Mouse (Mus musculus) midbrain, postnatal 0 days (tissue): ENCODE measurements around the gene Pdhb. TPM values are rescaled to one million over a fixed set of nuclear protein-coding genes. Genes with fewer than 3 reads are reported as not detected.
A peak's percentile ranks its signal among the peaks of the same experiment; 100 is the strongest.

Experiments used
- ATAC-seq: fragments of 200-750 bp; cut with Nextera tagmentation; 2 replicates; pipeline ENCODE4 v1.8.0; 2017; ENCODE audit warnings: moderate number of reproducible peaks, mild to moderate bottlenecking, moderate TSS enrichment, moderate library complexity; ENCODE audit not compliant: low FRiP score
- DNase-seq: peaks from one replicate; pipeline ENCODE4 v3.0.0-alpha.2; 2015; ENCODE audit warnings: low spot score
- H3K27ac ChIP-seq: fragments of 300-500 bp; sonication (generic); 2 replicates; pipeline ENCODE4 v1.5.1; 2014; ENCODE audit warnings: low read depth, mild to moderate bottlenecking, low read length, mixed read lengths
- H3K27me3 ChIP-seq: fragments of 300-500 bp; sonication (generic); 2 replicates; pipeline ENCODE4 v1.6.1; 2014; ENCODE audit warnings: low read length, control low read depth, mixed read lengths; ENCODE audit not compliant: insufficient read depth
- H3K36me3 ChIP-seq: fragments of 300-500 bp; sonication (generic); 2 replicates; pipeline ENCODE4 v1.6.1; 2014; ENCODE audit warnings: low read length, control low read depth, mixed read lengths; ENCODE audit not compliant: insufficient read depth
- H3K4me1 ChIP-seq: fragments of 300-500 bp; sonication (generic); 2 replicates; pipeline ENCODE4 v1.6.1; 2014; ENCODE audit warnings: mild to moderate bottlenecking, control low read depth, antibody characterized with exemption, low read length, mixed read lengths; ENCODE audit not compliant: insufficient read depth
- H3K4me2 ChIP-seq: fragments of 300-500 bp; sonication (generic); 2 replicates; pipeline ENCODE4 v1.6.1; 2014; ENCODE audit warnings: low read depth, mild to moderate bottlenecking, low read length, mixed read lengths; ENCODE audit not compliant: poor library complexity, severe bottlenecking
- H3K4me3 ChIP-seq: fragments of 300-500 bp; sonication (generic); 2 replicates; pipeline ENCODE4 v1.5.1; 2014; ENCODE audit warnings: low read depth, mild to moderate bottlenecking, low read length, moderate library complexity
- H3K9ac ChIP-seq: fragments of 300-500 bp; sonication (generic); replicated peaks from 2 replicates; pipeline ENCODE4 v1.6.1; 2014; ENCODE audit warnings: mild to moderate bottlenecking, low read length, moderate library complexity, mixed read lengths; ENCODE audit not compliant: poor library complexity, severe bottlenecking
- H3K9me3 ChIP-seq: fragments of 300-500 bp; sonication (generic); 2 replicates; pipeline ENCODE4 v1.6.1; 2016; ENCODE audit warnings: low read length, control low read depth
- CTCF ChIP-seq: IDR thresholded peaks from 2 replicates; pipeline ENCODE4 v1.5.1; 2016; ENCODE audit warnings: antibody characterized with exemption, mild to moderate bottlenecking
- WGBS: fragments of 180-500 bp; shearing (Covaris S2); extraction: QIAGEN DNeasy Blood & Tissue Kit; methylation state at CpG from one replicate; pipeline ENCODE4 v1.1.7; 2014; 5-methylcytosine and 5-hydroxymethylcytosine counted together
- polyA plus RNA-seq: library from polyadenylated mRNA; unstranded; fragments of >200 nt; fragmentation: Nextera tagmentation; extraction: Ambion mirVana; gene quantifications from 2 replicates; pipeline ENCODE4 v1.2.1, GENCODE M21; 2015
- total RNA-seq: library from RNA; depleted of rRNA; stranded (reverse); fragments of >200 nt; gene quantifications from 2 replicates; pipeline ENCODE4 v1.2.3, GENCODE M21; 2014

Gene Pdhb
- total and polyA plus RNA-seq, 2 experiments from 2014 or later: 153 to 256 TPM

GRCm38 (mm10) chr14:8186278-8187045 lies 13.6 kb upstream of the Pdhb start:
- no peaks in the 10 kb centered on the region for H3K9me3 ChIP-seq
- no peak overlapping the region for H3K27ac ChIP-seq
- no peaks in the 10 kb centered on the region for H3K36me3 ChIP-seq
- no peak overlapping the region for H3K4me2 ChIP-seq
- DNase-seq: peak; percentile 56
- H3K4me3 ChIP-seq: no peak overlapping the region
- WGBS: 82% methylated on average over 6 of the region's 6 CpGs
- ATAC-seq: no peak
- TF ChIP-seq CTCF: no peak
- no peak overlapping the region for H3K9ac ChIP-seq
- no peaks in the 10 kb centered on the region for H3K27me3 ChIP-seq
- H3K4me1 ChIP-seq: no peaks in the 10 kb centered on the region

GRCm38 (mm10) chr14:8183330-8183729 lies 10.5 kb upstream of the Pdhb start:
- H3K27ac ChIP-seq: no peak overlapping the region
- peak; percentile 22 for TF ChIP-seq CTCF
- H3K36me3 ChIP-seq: no peaks in the 10 kb centered on the region
- ATAC-seq (no peak), DNase-seq (no peak)
- no peak overlapping the region for H3K9ac ChIP-seq
- H3K4me2 ChIP-seq: no peak overlapping the region
- H3K4me3 ChIP-seq: no peak overlapping the region
- WGBS: 57% methylated on average over 3 of the region's 3 CpGs
- H3K9me3 ChIP-seq: no peaks in the 10 kb centered on the region
- no peaks in the 10 kb centered on the region for H3K4me1 ChIP-seq
- H3K27me3 ChIP-seq: no peaks in the 10 kb centered on the region

GRCm38 (mm10) chr14:8180371-8181035 lies 7.7 kb upstream of the Pdhb start:
- DNase-seq: no peak
- no peaks in the 10 kb centered on the region for H3K36me3 ChIP-seq
- H3K4me2 ChIP-seq: no peak overlapping the region
- 79% methylated on average over 4 of the region's 4 CpGs for WGBS
- no peaks in the 10 kb centered on the region for H3K9me3 ChIP-seq
- no peaks in the 10 kb centered on the region for H3K4me1 ChIP-seq
- no peak for TF ChIP-seq CTCF
- H3K27ac ChIP-seq: no peak overlapping the region
- no peak for ATAC-seq
- no peaks in the 10 kb centered on the region for H3K27me3 ChIP-seq
- no peak overlapping the region for H3K9ac ChIP-seq
- H3K4me3 ChIP-seq: no peak overlapping the region

GRCm38 (mm10) chr14:8176251-8176650 lies 3.4 kb upstream of the Pdhb start:
- ATAC-seq: no peak
- TF ChIP-seq CTCF: no peak
- no peak overlapping the region for H3K4me3 ChIP-seq

GRCm38 (mm10) chr14:8174634-8175033 lies 1.8 kb upstream of the Pdhb start:
- Histone ChIP-seq H3K27me3 (no peaks in the 10 kb centered on the region), H3K4me2 (no peak overlapping the region), H3K9me3 (no peaks in the 10 kb centered on the region), H3K36me3 (no peaks in the 10 kb centered on the region), H3K27ac (no peak overlapping the region), H3K9ac (no peak overlapping the region), H3K4me1 (peaks cover 6% of the 10 kb centered on the region; the same call in 1 of the 2 replicates), H3K4me3 (no peak overlapping the region)
- DNase-seq (no peak), ATAC-seq (no peak)
- TF ChIP-seq CTCF: no peak
- WGBS: 86% methylated on average over 5 of the region's 5 CpGs

More at GRCm38 (mm10) chr14:8176251-8176650, 3.4 kb upstream of the Pdhb start:
- H3K27ac ChIP-seq: no peak overlapping the region
- no peaks in the 10 kb centered on the region for H3K36me3 ChIP-seq
- H3K27me3 ChIP-seq: no peaks in the 10 kb centered on the region
- WGBS: 66% methylated on average over 5 of the region's 5 CpGs
- no peak for DNase-seq
- no peak overlapping the region for H3K9ac ChIP-seq
- H3K4me2 ChIP-seq: no peak overlapping the region
- peaks cover 6% of the 10 kb centered on the region; the same call in 1 of the 2 replicates for H3K4me1 ChIP-seq
- no peaks in the 10 kb centered on the region for H3K9me3 ChIP-seq
